Mouse (Mus musculus): ENCODE data around the gene Ufm1. TPM values are rescaled to one million over a fixed set of nuclear protein-coding genes. Genes with fewer than 3 reads are reported as not detected.

The Ufm1 gene
- total and polyA plus RNA-seq, 3 experiments, result 36.6 to 109 (median 77.0) TPM

DNA sequence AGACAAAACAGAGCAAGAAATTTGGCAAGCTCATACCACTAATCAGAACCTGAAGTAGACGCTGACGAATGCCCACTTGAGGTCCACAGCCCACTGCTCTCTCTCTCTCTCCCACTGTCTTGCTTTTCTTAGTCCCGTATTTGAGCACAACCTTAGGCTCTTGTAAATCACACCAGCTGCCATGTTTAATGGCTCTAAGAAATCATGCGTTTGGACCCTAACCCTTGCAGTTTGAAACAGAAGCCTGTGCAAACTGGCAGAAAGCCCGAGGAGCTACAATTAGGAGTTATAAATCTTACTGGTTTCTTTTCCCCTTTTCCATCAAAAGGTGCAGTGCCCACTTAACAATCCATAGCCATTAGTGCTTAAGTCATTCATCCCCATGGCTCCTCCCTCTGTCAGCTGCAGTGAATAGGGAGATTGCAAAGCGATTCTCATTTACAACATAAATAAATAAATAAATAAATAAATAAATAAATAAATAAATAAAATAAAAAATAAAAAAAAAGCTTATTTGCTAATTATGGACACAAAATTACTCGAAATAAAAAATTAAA is 50.1 kb downstream of the Ufm1 start:
- no peak for DNase-seq (ENCODE audit: extremely low read depth)
- dilution Hi-C loops (cut with MboI; ENCODE audit: extremely low pct_ligation_motif_present, extremely low pct_unique_long_range_greater_than_20kb, low sequenced_read_pairs) (no loop called here), in situ Hi-C loops (cut with MboI; ENCODE audit: low pct_ligation_motif_present, low pct_unique_long_range_greater_than_20kb, low sequenced_read_pairs) (no loop called here)
- Histone ChIP-seq H3K79me2 (replicated peaks; ENCODE audit: control insufficient read depth, extremely low read depth, insufficient read depth, poor library complexity, severe bottlenecking) (no peaks in the 10 kb centered on the region), H3K4me3 (replicated peaks in 1 of 3; ENCODE audit: low read depth in 2 of 3, low read length in 2 of 3, poor library complexity in 1 of 3) (no peak overlapping the region), H3K4me2 (ENCODE audit: insufficient read depth, low read depth, poor library complexity, severe bottlenecking) (no peak overlapping the region), H3K27ac (ENCODE audit: insufficient read depth, low read depth) (no peak overlapping the region), H3K4me1 (ENCODE audit: control insufficient read depth in 1 of 2, insufficient read depth in 2 of 2) (no peaks in the 10 kb centered on the region), H3K9ac (ENCODE audit: insufficient read depth, low read depth) (no peak overlapping the region), H3K36me3 (replicated peaks in 1 of 2; ENCODE audit: control insufficient read depth in 1 of 2, insufficient read depth in 1 of 2, low read length in 1 of 2) (no peaks in the 10 kb centered on the region), H3K9me3 (replicated peaks; ENCODE audit: low read length) (no peaks in the 10 kb centered on the region), H3K27me3 (replicated peaks) (no peaks in the 10 kb centered on the region)
- no peak for TF ChIP-seq MAFK (IDR thresholded peaks at IDR 0.05; ENCODE audit: insufficient replicate concordance, low read length)
- TF ChIP-seq KAT2A (IDR thresholded peaks at IDR 0.05; ENCODE audit: insufficient replicate concordance, low read length), result no peak
- TF ChIP-seq NELFE (IDR thresholded peaks at IDR 0.05; ENCODE audit: low read depth, low read length), result no peak
- no peak for TF ChIP-seq MAZ (IDR thresholded peaks at IDR 0.05; ENCODE audit: low read depth, low read length)

Other genes starting within 250 kb of the Ufm1 start
- gene Frem2, start 206.5 kb downstream of the Ufm1 start, total RNA-seq (2012; rRNA removed), result 0.04 TPM in 1 of 2 replicates, not detected in the other
- 0.04 and 0.09 TPM in 2 replicates for gene Frem2, start 206.5 kb downstream of the Ufm1 start, total RNA-seq (2014; rRNA removed)
- 0.07 and 0.09 TPM in 2 replicates for gene Frem2, start 206.5 kb downstream of the Ufm1 start, polyA plus RNA-seq (2012; ENCODE audit: insufficient read length, low read depth)
- not detected in 2 replicates for gene Gm10985, start 18.7 kb downstream of the Ufm1 start, total RNA-seq (2012; rRNA removed)
- gene Gm10985, start 18.7 kb downstream of the Ufm1 start, total RNA-seq (2014; rRNA removed), result not detected in 2 replicates
- gene Gm10985, start 18.7 kb downstream of the Ufm1 start, polyA plus RNA-seq (2012; ENCODE audit: insufficient read length, low read depth), result not detected in 2 replicates

All from CH12.LX (cell line).